Mouse (Mus musculus): ENCODE data around the gene Gm10100. TPM values are rescaled to one million over a fixed set of nuclear protein-coding genes. Genes with fewer than 3 reads are reported as not detected.
"Not testable (repeated sequence)": the region's sequence is repeated elsewhere in the genome, so short reads cannot be mapped to it uniquely, and the experiment has no call there.

The Gm10100 gene
- total RNA-seq, 2 experiments from 2014 or later: not detected

DNA sequence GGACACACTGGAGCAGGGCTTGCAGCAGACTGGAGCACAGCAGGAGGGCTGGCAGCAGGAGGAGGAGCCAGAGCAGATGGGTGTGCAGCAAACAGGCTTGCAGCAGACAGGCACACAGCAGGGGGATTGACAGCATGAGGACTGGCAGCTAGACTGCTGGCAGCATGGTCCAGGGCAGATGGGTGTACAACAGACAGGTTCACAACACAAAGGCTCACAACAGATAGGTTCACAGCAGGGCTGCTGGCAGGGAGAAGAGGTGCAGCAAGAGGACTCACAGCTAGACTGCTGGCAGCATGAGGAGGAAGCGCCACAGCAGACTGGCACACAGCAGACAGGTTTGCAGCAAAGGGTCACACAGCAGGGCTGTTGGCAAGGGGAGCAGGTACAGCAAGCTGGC is 24.4 kb downstream of the Gm10100 start:
- ATAC-seq (replicated peaks; ENCODE audit: low FRiP score, poor library complexity, severe bottlenecking): not testable (repeated sequence)

DNA sequence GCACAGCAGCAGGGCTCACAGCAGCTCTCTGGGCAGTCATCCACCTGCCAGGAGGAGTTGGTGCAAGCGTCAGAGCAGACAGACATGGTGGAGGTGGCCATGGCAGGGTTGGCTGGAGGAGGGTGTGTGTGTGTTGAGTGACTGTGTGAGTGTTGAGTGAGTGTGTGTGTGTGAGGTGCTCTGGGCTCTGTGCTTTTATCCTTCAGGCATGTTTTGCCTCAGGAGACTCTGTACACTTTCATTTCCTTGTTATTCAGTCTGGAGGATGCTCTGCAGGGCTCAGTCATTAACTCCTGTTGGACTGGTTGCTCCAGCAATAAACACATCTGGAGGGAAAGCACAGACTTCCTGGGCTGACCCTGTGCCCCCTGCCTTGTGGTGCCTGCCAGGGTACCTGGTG is 25.0 kb downstream of the Gm10100 start, which contains the start of gene Gm9736:
Gene Gm9736 (minus strand): TSS at position 101 of the 400 bp plus-strand sequence.
- ATAC-seq (replicated peaks; ENCODE audit: low FRiP score, poor library complexity, severe bottlenecking): not testable (repeated sequence)

DNA sequence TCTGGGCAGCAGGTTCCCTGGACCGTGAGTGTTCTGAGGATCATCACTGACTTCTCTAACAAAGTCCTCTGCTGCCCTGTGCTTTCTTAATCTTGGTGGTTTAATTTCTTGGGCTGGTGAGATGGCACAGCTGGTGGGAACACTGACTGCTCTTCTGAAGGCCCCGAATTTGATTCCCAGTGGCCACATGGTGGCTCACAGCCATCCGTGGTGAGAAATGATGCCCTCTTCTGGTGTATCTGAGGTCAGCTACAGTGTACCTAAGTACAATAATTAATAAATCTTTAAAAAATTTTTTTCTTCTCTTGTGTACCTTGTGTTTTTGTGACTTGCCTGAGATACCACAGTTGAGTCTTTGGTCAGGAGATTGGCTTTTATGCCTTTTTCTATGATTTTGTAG is 26.0 kb downstream of the Gm10100 start:
- not testable (repeated sequence) for ATAC-seq (replicated peaks; ENCODE audit: low FRiP score, poor library complexity, severe bottlenecking)

DNA sequence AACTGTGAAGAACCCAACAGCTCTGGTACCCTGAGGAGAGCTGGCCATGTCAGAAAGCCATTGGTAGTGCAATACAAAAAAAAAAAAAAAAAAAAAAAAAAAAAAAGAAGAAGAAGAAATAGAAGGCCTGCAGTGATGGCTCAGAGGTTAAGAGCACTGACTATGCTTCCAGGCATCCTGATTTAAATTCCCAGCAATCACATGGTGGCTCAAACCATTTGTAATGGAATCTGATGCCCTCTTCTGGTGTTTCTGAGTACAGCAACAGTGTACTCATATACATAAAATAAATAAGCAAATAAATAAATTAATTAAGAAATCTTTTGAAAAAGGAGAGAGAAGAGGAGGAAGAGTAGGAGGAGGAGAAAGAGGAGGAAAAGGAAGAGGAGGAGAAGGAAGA is 27.2 kb downstream of the Gm10100 start:
- ATAC-seq (replicated peaks; ENCODE audit: low FRiP score, poor library complexity, severe bottlenecking): no peak

DNA sequence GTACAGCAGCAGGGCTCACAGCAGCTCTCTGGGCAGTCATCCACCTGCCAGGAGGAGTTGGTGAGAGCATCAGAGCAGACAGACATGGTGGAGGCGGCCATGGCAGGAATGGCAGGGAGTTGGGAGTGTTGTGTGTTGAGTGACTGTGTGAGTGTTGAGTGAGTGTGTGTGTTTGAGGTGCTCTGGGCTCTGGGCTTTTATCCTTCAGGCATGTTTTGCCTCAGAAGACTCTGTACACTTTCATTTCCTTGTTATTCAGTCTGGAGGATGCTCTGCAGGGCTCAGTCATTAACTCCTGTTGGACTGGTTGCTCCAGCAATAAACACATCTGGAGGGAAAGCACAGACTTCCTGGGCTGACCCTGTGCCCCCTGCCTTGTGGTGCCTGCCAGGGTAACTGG is 33.3 kb downstream of the Gm10100 start, which contains the start of gene Gm3233:
Gene Gm3233 (minus strand): TSS at position 101 of the 400 bp plus-strand sequence.
- not testable (repeated sequence) for ATAC-seq (replicated peaks; ENCODE audit: low FRiP score, poor library complexity, severe bottlenecking)

DNA sequence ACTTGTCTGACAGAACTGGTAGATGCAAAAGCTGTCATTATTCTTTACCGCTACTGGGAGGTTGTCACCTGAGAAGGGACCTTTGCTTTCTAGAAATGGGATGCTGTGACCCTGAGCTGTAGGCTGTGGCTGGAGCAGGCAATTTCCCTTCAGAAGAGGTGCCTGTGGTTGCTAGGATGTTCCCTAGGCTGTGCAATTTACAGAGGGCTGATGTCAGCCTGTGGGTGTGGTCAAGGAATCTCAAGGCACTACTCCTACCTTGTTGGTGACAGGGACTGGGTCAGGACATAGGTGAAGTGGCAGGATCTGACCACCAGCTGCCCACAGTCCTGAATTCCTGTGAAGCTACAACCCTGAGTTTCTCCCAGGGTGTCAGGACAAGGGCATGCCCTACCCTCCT is 43.4 kb downstream of the Gm10100 start:
- no peak for ATAC-seq (replicated peaks; ENCODE audit: low FRiP score, poor library complexity, severe bottlenecking)

DNA sequence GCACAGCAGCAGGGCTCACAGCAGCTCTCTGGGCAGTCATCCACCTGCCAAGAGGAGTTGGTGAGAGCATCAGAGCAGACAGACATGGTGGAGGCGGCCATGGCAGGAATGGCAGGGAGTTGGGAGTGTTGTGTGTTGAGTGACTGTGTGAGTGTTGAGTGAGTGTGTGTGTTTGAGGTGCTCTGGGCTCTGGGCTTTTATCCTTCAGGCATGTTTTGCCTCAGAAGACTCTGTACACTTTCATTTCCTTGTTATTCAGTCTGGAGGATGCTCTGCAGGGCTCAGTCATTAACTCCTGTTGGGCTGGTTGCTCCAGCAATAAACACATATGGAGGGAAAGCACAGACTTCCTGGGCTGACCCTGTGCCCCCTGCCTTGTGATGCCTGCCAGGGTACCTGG is 44.9 kb downstream of the Gm10100 start, which contains the start of gene Gm3238:
Gene Gm3238 (minus strand): TSS at position 101 of the 400 bp plus-strand sequence.
- ATAC-seq (replicated peaks; ENCODE audit: low FRiP score, poor library complexity, severe bottlenecking): not testable (repeated sequence)

DNA sequence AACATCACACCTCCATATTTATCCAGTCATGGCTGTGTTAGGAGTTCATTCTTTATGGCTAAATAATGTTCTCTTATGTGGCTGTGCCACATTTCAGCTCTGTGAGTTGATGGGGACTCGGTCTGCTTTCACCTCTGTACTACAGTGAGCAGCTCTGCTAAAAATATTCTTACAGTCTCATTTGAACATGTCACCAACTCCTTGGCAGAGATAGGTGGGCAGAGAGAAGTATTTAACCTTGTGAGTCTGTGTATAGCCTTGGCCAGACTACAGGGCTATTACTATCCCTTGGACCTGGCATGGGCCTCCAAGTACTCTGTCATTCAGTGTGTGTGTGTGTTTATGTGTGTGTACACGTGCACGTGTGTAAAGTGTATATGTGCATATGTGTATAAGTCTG is 45.9 kb downstream of the Gm10100 start:
- not testable (repeated sequence) for ATAC-seq (replicated peaks; ENCODE audit: low FRiP score, poor library complexity, severe bottlenecking)

Other genes starting within 250 kb of the Gm10100 start
Only the 30 nearest of the 31 such genes appear.
- 2.2 and 5.9 TPM in 2 replicates for gene Fam207a, start 210.7 kb upstream of the Gm10100 start, total RNA-seq (2015; ENCODE audit: low replicate concordance)
- 13.2 and 16.2 TPM in 2 replicates for gene Fam207a, start 210.7 kb upstream of the Gm10100 start, total RNA-seq (2017; ENCODE audit: low replicate concordance)
- 36.4 and 37.3 TPM in 2 replicates for gene Itgb2, start 196.2 kb upstream of the Gm10100 start, total RNA-seq (2015; ENCODE audit: low replicate concordance)
- 20.9 and 29.3 TPM in 2 replicates for gene Itgb2, start 196.2 kb upstream of the Gm10100 start, total RNA-seq (2017; ENCODE audit: low replicate concordance)
- 62.5 and 73.9 TPM in 2 replicates for gene Pttg1ip, start 144.8 kb upstream of the Gm10100 start, total RNA-seq (2015; ENCODE audit: low replicate concordance)
- gene Pttg1ip, start 144.8 kb upstream of the Gm10100 start, total RNA-seq (2017; ENCODE audit: low replicate concordance): 34.0 and 59.3 TPM in 2 replicates
- 9.2 and 14.8 TPM in 2 replicates for gene Sumo3, start 120.4 kb upstream of the Gm10100 start, total RNA-seq (2015; ENCODE audit: low replicate concordance)
- 21.1 and 33.6 TPM in 2 replicates for gene Sumo3, start 120.4 kb upstream of the Gm10100 start, total RNA-seq (2017; ENCODE audit: low replicate concordance)
- not detected in 2 replicates for gene Gm49325, start 120.3 kb upstream of the Gm10100 start, total RNA-seq (2015; ENCODE audit: low replicate concordance)
- not detected in 2 replicates for gene Gm49325, start 120.3 kb upstream of the Gm10100 start, total RNA-seq (2017; ENCODE audit: low replicate concordance)
- 6.8 and 9.6 TPM in 2 replicates for gene Ube2g2, start 104.2 kb upstream of the Gm10100 start, total RNA-seq (2015; ENCODE audit: low replicate concordance)
- 10.4 and 11.3 TPM in 2 replicates for gene Ube2g2, start 104.2 kb upstream of the Gm10100 start, total RNA-seq (2017; ENCODE audit: low replicate concordance)
- gene Tspear, start 39.9 kb upstream of the Gm10100 start, total RNA-seq (2015; ENCODE audit: low replicate concordance): not detected in 2 replicates
- not detected in 2 replicates for gene Tspear, start 39.9 kb upstream of the Gm10100 start, total RNA-seq (2017; ENCODE audit: low replicate concordance)
- gene Gm19402, start 35.7 kb upstream of the Gm10100 start, total RNA-seq (2015; ENCODE audit: low replicate concordance): not detected in 2 replicates
- gene Gm19402, start 35.7 kb upstream of the Gm10100 start, total RNA-seq (2017; ENCODE audit: low replicate concordance): not detected in 2 replicates
- not detected in 2 replicates for gene Gm9508, start 29.3 kb upstream of the Gm10100 start, total RNA-seq (2015; ENCODE audit: low replicate concordance)
- not detected in 2 replicates for gene Gm9508, start 29.3 kb upstream of the Gm10100 start, total RNA-seq (2017; ENCODE audit: low replicate concordance)
- not detected in 2 replicates for gene Gm10272, start 19.9 kb upstream of the Gm10100 start, total RNA-seq (2015; ENCODE audit: low replicate concordance)
- gene Gm10272, start 19.9 kb upstream of the Gm10100 start, total RNA-seq (2017; ENCODE audit: low replicate concordance): not detected in 2 replicates
- not detected in 2 replicates for gene Gm10024, start 15.0 kb upstream of the Gm10100 start, total RNA-seq (2015; ENCODE audit: low replicate concordance)
- not detected in 2 replicates for gene Gm10024, start 15.0 kb upstream of the Gm10100 start, total RNA-seq (2017; ENCODE audit: low replicate concordance)
- gene Gm10142, start 10.7 kb upstream of the Gm10100 start, total RNA-seq (2015; ENCODE audit: low replicate concordance): not detected in 2 replicates
- gene Gm10142, start 10.7 kb upstream of the Gm10100 start, total RNA-seq (2017; ENCODE audit: low replicate concordance): not detected in 2 replicates
- not detected in 2 replicates for gene Krtap12-1, start 5.9 kb upstream of the Gm10100 start, total RNA-seq (2015; ENCODE audit: low replicate concordance)
- gene Krtap12-1, start 5.9 kb upstream of the Gm10100 start, total RNA-seq (2017; ENCODE audit: low replicate concordance): not detected in 2 replicates
- gene Gm18596, start 16.2 kb downstream of the Gm10100 start, total RNA-seq (2015; ENCODE audit: low replicate concordance): not detected in 2 replicates
- not detected in 2 replicates for gene Gm18596, start 16.2 kb downstream of the Gm10100 start, total RNA-seq (2017; ENCODE audit: low replicate concordance)
- not detected in 2 replicates for gene Gm9736, start 24.9 kb downstream of the Gm10100 start, total RNA-seq (2015; ENCODE audit: low replicate concordance)
- gene Gm9736, start 24.9 kb downstream of the Gm10100 start, total RNA-seq (2017; ENCODE audit: low replicate concordance): not detected in 2 replicates
- not detected in 2 replicates for gene Gm3233, start 33.2 kb downstream of the Gm10100 start, total RNA-seq (2015; ENCODE audit: low replicate concordance)
- gene Gm3233, start 33.2 kb downstream of the Gm10100 start, total RNA-seq (2017; ENCODE audit: low replicate concordance): not detected in 2 replicates
- gene Gm3238, start 44.8 kb downstream of the Gm10100 start, total RNA-seq (2015; ENCODE audit: low replicate concordance): not detected in 2 replicates
- not detected in 2 replicates for gene Gm3238, start 44.8 kb downstream of the Gm10100 start, total RNA-seq (2017; ENCODE audit: low replicate concordance)
- gene Gm7138, start 50.5 kb downstream of the Gm10100 start, total RNA-seq (2015; ENCODE audit: low replicate concordance): not detected in 2 replicates
- not detected in 2 replicates for gene Gm7138, start 50.5 kb downstream of the Gm10100 start, total RNA-seq (2017; ENCODE audit: low replicate concordance)
- gene Gm3250, start 56.1 kb downstream of the Gm10100 start, total RNA-seq (2015; ENCODE audit: low replicate concordance): not detected in 2 replicates
- gene Gm3250, start 56.1 kb downstream of the Gm10100 start, total RNA-seq (2017; ENCODE audit: low replicate concordance): not detected in 2 replicates
- not detected in 2 replicates for gene Gm7137, start 61.7 kb downstream of the Gm10100 start, total RNA-seq (2015; ENCODE audit: low replicate concordance)
- not detected in 2 replicates for gene Gm7137, start 61.7 kb downstream of the Gm10100 start, total RNA-seq (2017; ENCODE audit: low replicate concordance)
- not detected in 2 replicates for gene Gm9639, start 68.6 kb downstream of the Gm10100 start, total RNA-seq (2015; ENCODE audit: low replicate concordance)
- gene Gm9639, start 68.6 kb downstream of the Gm10100 start, total RNA-seq (2017; ENCODE audit: low replicate concordance): not detected in 2 replicates
- gene Gm19668, start 72.6 kb downstream of the Gm10100 start, total RNA-seq (2015; ENCODE audit: low replicate concordance): not detected in 2 replicates
- not detected in 2 replicates for gene Gm19668, start 72.6 kb downstream of the Gm10100 start, total RNA-seq (2017; ENCODE audit: low replicate concordance)
- not detected in 2 replicates for gene Gm9507, start 85.4 kb downstream of the Gm10100 start, total RNA-seq (2015; ENCODE audit: low replicate concordance)
- not detected in 2 replicates for gene Gm9507, start 85.4 kb downstream of the Gm10100 start, total RNA-seq (2017; ENCODE audit: low replicate concordance)
- gene Gm2696, start 88.2 kb downstream of the Gm10100 start, total RNA-seq (2015; ENCODE audit: low replicate concordance): not detected in 2 replicates
- not detected in 2 replicates for gene Gm2696, start 88.2 kb downstream of the Gm10100 start, total RNA-seq (2017; ENCODE audit: low replicate concordance)
- not detected in 2 replicates for gene Krtap10-4, start 100.6 kb downstream of the Gm10100 start, total RNA-seq (2015; ENCODE audit: low replicate concordance)
- gene Krtap10-4, start 100.6 kb downstream of the Gm10100 start, total RNA-seq (2017; ENCODE audit: low replicate concordance): not detected in 2 replicates
- not detected in 2 replicates for gene Krtap10-10, start 109.5 kb downstream of the Gm10100 start, total RNA-seq (2015; ENCODE audit: low replicate concordance)
- not detected in 2 replicates for gene Krtap10-10, start 109.5 kb downstream of the Gm10100 start, total RNA-seq (2017; ENCODE audit: low replicate concordance)
- gene Gm36176, start 120.3 kb downstream of the Gm10100 start, total RNA-seq (2015; ENCODE audit: low replicate concordance): not detected in 2 replicates
- gene Gm36176, start 120.3 kb downstream of the Gm10100 start, total RNA-seq (2017; ENCODE audit: low replicate concordance): not detected in 2 replicates
- gene Gm10318, start 126.4 kb downstream of the Gm10100 start, total RNA-seq (2015; ENCODE audit: low replicate concordance): not detected in 2 replicates
- not detected in 2 replicates for gene Gm10318, start 126.4 kb downstream of the Gm10100 start, total RNA-seq (2017; ENCODE audit: low replicate concordance)
- not detected in 2 replicates for gene Gm3285, start 135.5 kb downstream of the Gm10100 start, total RNA-seq (2015; ENCODE audit: low replicate concordance)
- not detected in 2 replicates for gene Gm3285, start 135.5 kb downstream of the Gm10100 start, total RNA-seq (2017; ENCODE audit: low replicate concordance)
- gene Lrrc3, start 176.1 kb downstream of the Gm10100 start, total RNA-seq (2015; ENCODE audit: low replicate concordance): not detected in 2 replicates
- not detected in 2 replicates for gene Lrrc3, start 176.1 kb downstream of the Gm10100 start, total RNA-seq (2017; ENCODE audit: low replicate concordance)

Data from erythroid progenitor cell, adult 5-6 weeks (primary cell).